Mouse (Mus musculus) stomach, embryonic 15.5 days (tissue): ENCODE results near the gene Ier5l. TPM values are rescaled to one million over a fixed set of nuclear protein-coding genes. Genes with fewer than 3 reads are reported as not detected.

Source experiments
- ATAC-seq: fragments of 200-750 bp; cut with Nextera tagmentation; 2 replicates; pipeline ENCODE4 v1.8.0; 2017; ENCODE audit warnings: low read depth, moderate number of reproducible peaks, moderate TSS enrichment; ENCODE audit not compliant: insufficient read depth, low FRiP score
- H3K27ac ChIP-seq: fragments of 300-500 bp; sonication (generic); 2 replicates; pipeline ENCODE4 v1.5.1; 2015; ENCODE audit warnings: mild to moderate bottlenecking, inconsistent platforms
- H3K27me3 ChIP-seq: fragments of 300-500 bp; sonication (generic); replicated peaks from 2 replicates; pipeline ENCODE4 v1.6.1; 2015; ENCODE audit warnings: inconsistent platforms
- H3K36me3 ChIP-seq: fragments of 300-500 bp; sonication (generic); 2 replicates; pipeline ENCODE4 v1.6.1; 2015; ENCODE audit warnings: inconsistent platforms
- H3K4me1 ChIP-seq: fragments of 300-500 bp; sonication (generic); 2 replicates; pipeline ENCODE4 v1.6.1; 2015; ENCODE audit warnings: inconsistent platforms
- H3K4me2 ChIP-seq: fragments of 300-500 bp; sonication (generic); 2 replicates; pipeline ENCODE4 v1.6.1; 2015; ENCODE audit warnings: mild to moderate bottlenecking, inconsistent platforms
- H3K4me3 ChIP-seq: fragments of 300-500 bp; sonication (generic); replicated peaks from 2 replicates; pipeline ENCODE4 v1.5.1; 2015; ENCODE audit warnings: inconsistent platforms
- H3K9ac ChIP-seq: fragments of 300-500 bp; sonication (generic); 2 replicates; pipeline ENCODE4 v1.6.1; 2015; ENCODE audit warnings: inconsistent platforms
- H3K9me3 ChIP-seq: fragments of 300-500 bp; sonication (generic); 2 replicates; pipeline ENCODE4 v1.6.1; 2016; ENCODE audit warnings: inconsistent platforms
- WGBS: fragments of 180-500 bp; shearing (Covaris S2); methylation state at CpG from one replicate; pipeline ENCODE4 v1.1.7; 2015; 5-methylcytosine and 5-hydroxymethylcytosine counted together
- polyA plus RNA-seq: library from polyadenylated mRNA; unstranded; fragments of >200 nt; fragmentation: Nextera tagmentation; extraction: Ambion mirVana; gene quantifications from 2 replicates; pipeline ENCODE4 v1.2.1, GENCODE M21; 2015

The Ier5l gene
- polyA plus RNA-seq, 1 experiment from 2014 or later, result 3.3 TPM

DNA sequence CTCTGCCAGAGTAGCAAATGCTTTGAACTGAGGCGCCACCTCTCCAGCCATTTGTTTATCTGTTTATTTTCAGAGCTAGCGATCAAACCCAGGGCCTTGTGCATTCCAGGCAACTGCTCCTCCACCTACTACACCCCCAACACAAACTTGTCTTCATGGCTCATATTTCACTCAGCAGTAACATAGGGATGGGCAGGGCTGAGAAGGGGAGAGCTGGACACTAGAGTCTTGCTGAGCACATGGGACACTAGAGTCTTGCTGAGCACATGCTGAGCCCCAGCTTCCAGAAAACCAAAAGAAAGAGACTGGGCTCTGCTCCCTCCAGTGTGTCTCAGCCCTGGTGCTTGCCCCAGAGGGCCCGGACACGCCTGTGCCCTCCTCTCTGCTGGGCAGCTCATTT, 7.2 kb downstream of the Ier5l start:
- no peaks in the 10 kb centered on the region for H3K36me3 ChIP-seq
- H3K9me3 ChIP-seq, result no peaks in the 10 kb centered on the region
- H3K4me3 ChIP-seq, result no peak overlapping the region
- no peak overlapping the region for H3K9ac ChIP-seq
- WGBS, result 45% methylated on average over 4 of the region's 4 CpGs
- H3K4me1 ChIP-seq, result peaks cover 36% of the 10 kb centered on the region
- no peaks in the 10 kb centered on the region for H3K27me3 ChIP-seq
- H3K4me2 ChIP-seq, result no peak overlapping the region
- no peak overlapping the region for H3K27ac ChIP-seq
- no peak for ATAC-seq

DNA sequence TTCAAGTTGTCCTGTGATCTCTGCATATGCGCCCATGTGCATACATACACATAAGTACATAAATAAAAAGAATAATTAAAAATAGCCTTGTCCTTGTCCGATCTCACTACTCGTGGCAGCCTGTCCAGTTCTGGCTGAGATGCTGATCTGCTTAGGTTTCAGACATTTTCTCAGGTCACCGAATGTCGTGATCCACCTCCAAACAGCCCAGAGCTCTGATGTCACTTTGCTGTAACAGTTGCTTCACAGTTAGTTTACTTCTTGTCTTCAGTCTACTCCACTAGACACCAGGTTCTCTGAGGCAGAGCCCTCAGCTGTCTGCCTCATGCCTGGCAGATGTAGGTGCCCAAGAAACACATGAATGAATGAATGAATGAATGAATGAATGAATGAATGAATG, 9.6 kb downstream of the Ier5l start:
- ATAC-seq, result no peak
- 41% methylated on average over 5 of the region's 5 CpGs for WGBS
- H3K36me3 ChIP-seq, result no peaks in the 10 kb centered on the region
- peaks cover 25% of the 10 kb centered on the region for H3K4me1 ChIP-seq
- peak overlapping the region; percentile 56 for H3K4me2 ChIP-seq
- H3K9ac ChIP-seq, result 0 out of 2 replicates have a peak overlapping the region, but pooled peaks have one; percentile 2
- no peaks in the 10 kb centered on the region for H3K9me3 ChIP-seq
- peak overlapping the region; percentile 31 for H3K4me3 ChIP-seq
- H3K27ac ChIP-seq, result peak overlapping the region; percentile 93
- H3K27me3 ChIP-seq, result no peaks in the 10 kb centered on the region

DNA sequence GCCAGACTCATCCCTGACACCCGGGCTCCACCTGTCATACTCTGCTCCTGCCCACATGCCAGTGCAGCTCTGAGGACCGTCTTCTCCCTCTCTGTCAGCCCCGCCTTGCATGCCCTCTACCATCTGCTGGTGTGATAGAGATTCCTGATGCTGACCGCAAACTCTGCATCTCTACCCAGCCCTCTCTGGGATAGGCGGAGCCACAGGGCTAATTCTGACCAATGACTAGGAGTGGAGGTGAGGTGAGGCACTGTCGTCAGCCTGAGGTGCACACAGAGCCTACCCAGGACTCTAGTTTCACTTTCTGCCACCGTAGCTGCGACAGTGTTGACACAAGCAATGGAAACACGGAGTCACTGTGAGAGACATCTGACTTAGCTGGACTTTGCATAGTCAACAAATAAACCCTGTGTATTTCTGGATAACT, 10.1 kb downstream of the Ier5l start:
- H3K4me1 ChIP-seq, result peaks cover 21% of the 10 kb centered on the region
- ATAC-seq, result peak; percentile 95
- 0 out of 2 replicates have a peak overlapping the region, but pooled peaks have one; percentile 2 for H3K9ac ChIP-seq
- no peaks in the 10 kb centered on the region for H3K9me3 ChIP-seq
- peak overlapping the region; percentile 93 for H3K27ac ChIP-seq
- no peaks in the 10 kb centered on the region for H3K27me3 ChIP-seq
- H3K36me3 ChIP-seq, result no peaks in the 10 kb centered on the region
- H3K4me3 ChIP-seq, result peak overlapping the region; percentile 31
- peak overlapping the region; percentile 56 for H3K4me2 ChIP-seq
- 3% methylated on average over 9 of the region's 9 CpGs for WGBS

DNA sequence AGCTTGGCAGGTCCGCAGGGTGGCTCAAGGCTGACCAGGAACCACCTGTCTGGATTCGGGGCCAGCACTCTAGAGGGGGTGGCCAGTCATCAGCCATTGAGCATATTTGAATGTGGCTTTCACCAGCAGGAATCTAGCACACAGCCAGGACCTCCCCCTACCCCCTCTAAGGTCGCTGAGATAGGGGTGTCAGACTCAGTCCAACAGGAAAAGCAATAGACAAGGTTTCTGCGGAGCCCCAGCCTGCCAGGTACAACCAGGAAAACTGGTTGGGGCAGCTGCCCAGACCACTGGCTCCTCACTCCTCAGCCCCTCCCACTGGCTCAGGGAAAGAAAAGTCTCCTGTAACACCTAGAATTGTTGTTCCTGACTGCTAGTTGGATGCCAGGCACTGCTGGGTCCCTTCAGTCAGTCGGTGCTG, 10.7 kb downstream of the Ier5l start:
- H3K36me3 ChIP-seq, result no peaks in the 10 kb centered on the region
- peak; percentile 80 for ATAC-seq
- H3K9ac ChIP-seq, result no peak overlapping the region
- WGBS, result 12% methylated on average over 5 of the region's 5 CpGs
- peak overlapping the region; percentile 56 for H3K4me2 ChIP-seq
- peak overlapping the region; percentile 93 for H3K27ac ChIP-seq
- peak overlapping the region; percentile 31 for H3K4me3 ChIP-seq
- H3K4me1 ChIP-seq, result peaks cover 20% of the 10 kb centered on the region
- H3K27me3 ChIP-seq, result no peaks in the 10 kb centered on the region
- H3K9me3 ChIP-seq, result no peaks in the 10 kb centered on the region

DNA sequence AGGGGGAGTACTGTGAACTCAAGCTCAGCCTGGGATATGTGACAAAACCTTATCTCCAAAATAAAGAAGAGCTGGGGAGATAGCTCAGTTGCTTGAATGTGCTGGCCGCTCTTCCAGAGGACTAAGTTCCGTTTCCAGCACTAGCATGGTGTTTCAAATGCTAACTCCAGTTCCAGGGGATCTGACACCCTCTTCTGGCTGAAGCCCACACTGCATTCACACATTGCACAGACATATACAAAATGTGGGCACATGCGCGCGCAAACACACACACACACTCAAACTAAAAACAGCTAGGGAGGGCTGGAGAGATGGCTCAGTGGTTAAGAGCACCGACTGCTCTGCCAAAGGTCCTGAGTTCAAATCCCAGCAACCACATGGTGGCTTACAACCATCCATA, 14.8 kb downstream of the Ier5l start:
- Histone ChIP-seq H3K9me3 (no peaks in the 10 kb centered on the region), H3K4me2 (no peak overlapping the region), H3K27me3 (no peaks in the 10 kb centered on the region), H3K9ac (no peak overlapping the region), H3K4me1 (peaks cover 12% of the 10 kb centered on the region), H3K4me3 (no peak overlapping the region), H3K27ac (no peak overlapping the region), H3K36me3 (no peaks in the 10 kb centered on the region)
- WGBS, result 93% methylated on average over 6 of the region's 6 CpGs
- ATAC-seq, result no peak

DNA sequence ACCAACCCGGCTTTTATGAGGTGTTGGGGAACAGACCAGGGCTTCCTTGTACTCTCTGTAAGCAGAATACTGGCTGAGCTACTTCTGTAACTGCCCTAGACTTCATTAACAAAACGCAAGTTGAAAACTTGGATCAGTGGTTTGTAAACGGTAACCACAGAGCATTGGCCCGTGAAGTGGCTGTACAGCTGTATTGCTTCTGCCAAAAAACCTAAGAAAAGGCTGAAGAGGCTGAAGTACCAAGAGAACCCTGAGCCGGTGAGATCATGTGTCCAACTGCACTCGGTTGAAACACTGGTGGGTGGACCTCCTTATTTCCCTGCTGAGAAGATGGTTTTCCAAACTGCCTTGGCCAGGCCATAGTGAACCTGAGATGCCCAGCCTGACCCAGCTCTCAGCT, 15.7 kb downstream of the Ier5l start:
- no peaks in the 10 kb centered on the region for H3K27me3 ChIP-seq
- no peak overlapping the region for H3K4me3 ChIP-seq
- no peak overlapping the region for H3K4me2 ChIP-seq
- 74% methylated on average over 6 of the region's 6 CpGs for WGBS
- no peaks in the 10 kb centered on the region for H3K9me3 ChIP-seq
- peaks cover 6% of the 10 kb centered on the region; the same call in 1 of the 2 replicates for H3K4me1 ChIP-seq
- no peak overlapping the region for H3K9ac ChIP-seq
- H3K36me3 ChIP-seq, result no peaks in the 10 kb centered on the region
- H3K27ac ChIP-seq, result no peak overlapping the region
- no peak for ATAC-seq

DNA sequence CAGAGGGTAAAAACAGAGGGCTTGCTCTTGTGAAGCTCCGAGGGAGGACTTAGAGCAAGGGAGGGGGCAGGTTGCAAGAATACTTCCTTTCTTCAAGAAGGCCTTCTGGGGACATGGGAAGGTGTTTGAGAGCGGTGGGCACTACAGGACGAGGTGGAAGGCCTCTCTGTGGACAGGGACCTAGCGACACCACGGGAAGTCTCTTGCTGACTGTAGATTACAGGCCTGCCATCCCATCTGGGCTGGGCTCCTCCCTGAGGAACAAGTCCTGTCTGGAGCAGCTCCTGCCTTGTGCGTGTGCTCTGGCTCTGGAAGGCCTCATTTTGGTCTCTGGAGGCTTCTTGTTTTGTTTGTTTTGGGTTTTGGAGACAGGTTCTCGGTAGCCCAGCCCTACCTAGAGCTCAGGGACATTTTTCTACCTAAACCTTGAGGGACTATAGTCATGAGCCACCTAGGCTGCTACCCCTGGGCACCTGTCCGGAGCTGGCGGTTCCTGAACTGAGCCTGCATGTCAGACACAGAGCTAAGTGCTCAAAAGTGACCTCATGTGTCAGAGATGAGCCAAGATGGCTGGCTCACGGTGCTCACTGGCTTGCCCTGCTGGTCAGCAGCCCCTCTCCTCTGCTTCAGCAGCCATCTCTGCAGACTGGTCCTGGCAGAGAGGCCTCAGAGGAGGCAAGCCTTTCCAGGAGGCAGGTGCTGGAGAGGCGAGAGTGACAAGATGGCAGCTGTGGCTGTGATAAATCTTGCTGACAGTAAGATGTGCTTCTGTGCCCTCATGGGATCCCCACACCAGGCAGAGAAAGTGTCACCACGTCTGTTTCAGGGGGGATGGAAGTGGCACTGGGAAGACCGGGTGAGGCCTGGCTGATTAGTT, 17.7 kb downstream of the Ier5l start:
- Histone ChIP-seq H3K4me2 (no peak overlapping the region), H3K27ac (0 out of 2 replicates have a peak overlapping the region, but pooled peaks have one; percentile 23), H3K36me3 (no peaks in the 10 kb centered on the region), H3K9ac (no peak overlapping the region), H3K4me3 (no peak overlapping the region), H3K27me3 (no peaks in the 10 kb centered on the region), H3K9me3 (no peaks in the 10 kb centered on the region), H3K4me1 (no peaks in the 10 kb centered on the region)
- no peak for ATAC-seq
- 66% methylated on average over 13 of the region's 13 CpGs for WGBS

DNA sequence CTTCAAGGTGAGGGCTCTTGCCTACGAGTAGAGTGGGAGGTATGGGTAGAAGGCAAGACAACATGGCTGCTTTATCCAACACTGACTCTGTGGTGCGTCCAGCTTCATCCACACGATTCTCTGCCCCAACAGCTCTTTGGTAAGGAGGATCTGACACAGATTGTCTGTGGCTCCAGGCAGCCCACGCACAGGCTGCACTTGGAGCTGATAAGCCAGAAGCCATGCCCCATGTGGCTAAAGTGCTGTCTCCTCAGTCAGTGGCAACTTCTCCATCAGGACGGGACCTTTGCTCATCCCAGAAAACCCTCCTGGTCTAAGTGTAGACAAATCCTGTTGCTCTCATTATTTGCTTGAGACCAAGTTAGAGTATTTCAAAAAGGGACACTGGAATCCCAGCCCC, 19.4 kb downstream of the Ier5l start:
- Histone ChIP-seq H3K4me2 (no peak overlapping the region), H3K9ac (no peak overlapping the region), H3K9me3 (no peaks in the 10 kb centered on the region), H3K27me3 (no peaks in the 10 kb centered on the region), H3K36me3 (peaks cover 11% of the 10 kb centered on the region), H3K4me1 (no peaks in the 10 kb centered on the region), H3K27ac (no peak overlapping the region), H3K4me3 (no peak overlapping the region)
- 88% methylated on average over 5 of the region's 5 CpGs for WGBS
- no peak for ATAC-seq

DNA sequence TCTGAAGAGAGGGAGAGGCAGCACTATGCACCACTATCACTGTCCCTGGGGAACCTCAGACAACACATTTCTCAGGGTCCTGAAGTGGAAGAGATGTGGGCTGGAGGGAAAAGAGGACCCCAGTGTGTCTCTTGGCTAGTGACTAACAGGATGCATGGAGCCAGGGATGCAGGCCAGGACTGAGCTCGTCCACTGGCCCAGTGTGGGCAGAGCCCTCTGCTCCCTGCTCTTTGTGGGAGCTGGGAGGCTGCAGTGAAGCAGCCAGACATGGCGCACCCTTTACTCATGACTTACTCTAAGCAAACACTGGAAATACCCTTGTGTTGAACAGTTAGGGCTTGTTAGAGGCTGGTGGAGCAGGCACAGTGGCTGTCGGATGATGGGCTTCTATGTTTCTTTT, 20.4 kb downstream of the Ier5l start:
- H3K9me3 ChIP-seq, result no peaks in the 10 kb centered on the region
- H3K36me3 ChIP-seq, result peaks cover 19% of the 10 kb centered on the region
- H3K4me3 ChIP-seq, result no peak overlapping the region
- no peaks in the 10 kb centered on the region for H3K27me3 ChIP-seq
- no peak overlapping the region for H3K9ac ChIP-seq
- ATAC-seq, result no peak
- H3K4me1 ChIP-seq, result no peaks in the 10 kb centered on the region
- H3K27ac ChIP-seq, result no peak overlapping the region
- no peak overlapping the region for H3K4me2 ChIP-seq
- 83% methylated on average over 3 of the region's 3 CpGs for WGBS

DNA sequence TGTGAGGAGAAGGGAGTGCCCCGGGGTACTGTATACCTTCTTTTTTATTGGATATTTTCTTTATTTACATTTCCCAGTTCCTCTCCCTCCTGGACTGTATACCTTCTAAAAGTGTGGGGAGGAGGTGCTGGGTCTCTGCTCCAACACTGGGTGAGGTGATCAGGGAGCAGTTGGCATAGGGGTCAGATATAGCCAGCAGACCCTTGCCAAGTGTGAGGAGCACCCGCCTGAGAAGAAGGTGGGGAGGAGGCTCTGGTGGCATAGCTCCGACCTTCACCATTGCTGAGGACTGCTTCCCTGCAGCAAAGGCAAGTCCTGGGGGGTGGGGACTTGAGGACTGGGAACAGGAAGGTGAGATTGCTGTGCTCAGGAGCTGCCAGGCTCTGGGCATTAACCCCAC, 22.5 kb downstream of the Ier5l start:
- Histone ChIP-seq H3K27ac (no peak overlapping the region), H3K4me1 (peaks cover 1% of the 10 kb centered on the region; the same call in 1 of the 2 replicates), H3K9ac (no peak overlapping the region), H3K4me3 (no peak overlapping the region), H3K4me2 (no peak overlapping the region), H3K9me3 (no peaks in the 10 kb centered on the region), H3K27me3 (no peaks in the 10 kb centered on the region), H3K36me3 (peaks cover 30% of the 10 kb centered on the region)
- ATAC-seq, result peak; percentile 28; the same call in 1 of the 2 replicates
- WGBS, result 76% methylated on average over 3 of the region's 3 CpGs

DNA sequence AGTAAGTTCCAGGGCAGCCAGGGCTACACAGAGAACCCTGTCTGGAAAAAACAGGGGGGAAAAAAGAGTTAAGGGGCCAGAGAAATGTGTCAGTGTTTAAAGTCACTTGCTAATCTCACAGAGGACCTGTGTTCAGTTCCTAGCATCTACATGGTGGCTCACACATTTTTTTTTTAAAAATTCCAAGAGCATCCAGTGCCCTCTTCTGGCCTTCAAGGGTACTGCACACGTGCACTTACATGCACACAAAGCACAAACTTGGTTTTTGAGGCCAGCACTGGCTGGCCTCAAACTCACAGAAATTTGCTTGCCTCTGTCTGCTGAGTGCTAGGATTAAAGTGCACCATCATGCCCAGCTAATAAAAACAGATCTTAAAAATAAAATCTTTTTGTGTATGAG, 23.5 kb downstream of the Ier5l start:
- H3K4me3 ChIP-seq, result no peak overlapping the region
- no peak overlapping the region for H3K27ac ChIP-seq
- H3K4me2 ChIP-seq, result no peak overlapping the region
- H3K4me1 ChIP-seq, result peaks cover 11% of the 10 kb centered on the region
- peaks cover 30% of the 10 kb centered on the region for H3K36me3 ChIP-seq
- H3K9me3 ChIP-seq, result no peaks in the 10 kb centered on the region
- H3K27me3 ChIP-seq, result no peaks in the 10 kb centered on the region
- no peak overlapping the region for H3K9ac ChIP-seq
- ATAC-seq, result no peak
- 70% methylated on average over 1 of the region's 1 CpGs for whole genome bisulfite sequencing

DNA sequence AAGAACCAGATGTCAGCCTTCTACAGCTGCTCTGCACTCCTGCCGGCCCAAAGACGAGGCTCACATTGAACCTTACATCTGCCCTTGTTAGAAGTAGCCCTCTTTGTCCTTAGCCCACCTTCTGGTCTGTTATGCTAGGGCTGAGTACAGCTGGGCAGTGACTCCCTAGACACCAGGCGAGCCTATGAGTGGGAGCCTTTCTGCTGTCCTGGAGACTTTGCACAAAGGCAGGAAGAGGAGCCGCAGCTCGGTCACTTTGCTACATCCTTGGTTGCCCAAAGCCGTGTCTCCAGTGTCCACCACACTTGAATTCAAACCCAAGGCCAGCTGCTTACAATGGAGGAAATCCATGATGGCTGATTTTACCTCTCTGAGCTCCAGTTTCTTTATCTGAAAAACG, 25.6 kb downstream of the Ier5l start:
- H3K27me3 ChIP-seq, result no peaks in the 10 kb centered on the region
- no peak overlapping the region for H3K27ac ChIP-seq
- WGBS, result 92% methylated on average over 7 of the region's 7 CpGs
- H3K4me1 ChIP-seq, result peaks cover 32% of the 10 kb centered on the region
- no peaks in the 10 kb centered on the region for H3K9me3 ChIP-seq
- no peak overlapping the region for H3K9ac ChIP-seq
- H3K4me3 ChIP-seq, result no peak overlapping the region
- no peak for ATAC-seq
- peaks cover 35% of the 10 kb centered on the region for H3K36me3 ChIP-seq
- no peak overlapping the region for H3K4me2 ChIP-seq
